ENCODE assay signal across 11 mouse cellular contexts in genomic region chr4:138368498-138369260, GRCm38 (mm10). TPM values are rescaled to one million over a fixed set of nuclear protein-coding genes. Genes with fewer than 3 reads are reported as not detected.
DNase-seq lines count a peak whose midpoint lies in the region; ATAC-seq lines count a peak whose summit lies in the region.
"Had no signal": no experiment of that assay in that cellular context is flagged by ENCODE, and none has a peak within 500 bp of the region (broad histone marks: within the 10 kb centered on the region; RNA-seq: fewer than 3 reads in every experiment).

No protein-coding gene starts in this region.

- H3K9ac ChIP-seq in kidney, embryonic 16.5 days (replicated peaks; ENCODE audit: low read length): no peak overlapping the region
- no peak overlapping the region for H3K9ac ChIP-seq in liver, embryonic 12.5 days

- no peak for ATAC-seq in kidney, embryonic 16.5 days (ENCODE audit: low FRiP score, low TSS enrichment)
- no peak for ATAC-seq in liver, embryonic 12.5 days

- no peaks in the 10 kb centered on the region for H3K9me3 ChIP-seq in kidney, embryonic 16.5 days (ENCODE audit: low read length)
- no peaks in the 10 kb centered on the region for H3K9me3 ChIP-seq in heart, embryonic 10.5 days
- no peaks in the 10 kb centered on the region for H3K9me3 ChIP-seq in liver, embryonic 12.5 days (replicated peaks)

- H3K27me3 ChIP-seq in kidney, embryonic 16.5 days (ENCODE audit: insufficient read depth, low read length): no peaks in the 10 kb centered on the region
- peaks cover 33% of the 10 kb centered on the region for H3K27me3 ChIP-seq in heart, embryonic 10.5 days (ENCODE audit: insufficient read depth, poor library complexity, severe bottlenecking)
- peaks cover 29% of the 10 kb centered on the region for H3K27me3 ChIP-seq in liver, embryonic 12.5 days (replicated peaks)

- H3K4me1 ChIP-seq in kidney, embryonic 16.5 days (ENCODE audit: insufficient read depth, low read length): peaks cover 11% of the 10 kb centered on the region
- H3K4me1 ChIP-seq in brown adipose tissue, adult 24 weeks (ENCODE audit: control insufficient read depth, insufficient read depth, insufficient read length, low read length): peaks cover 6% of the 10 kb centered on the region
- H3K4me1 ChIP-seq in heart, embryonic 10.5 days: peaks cover 15% of the 10 kb centered on the region
- H3K4me1 ChIP-seq in liver, embryonic 12.5 days: peaks cover 27% of the 10 kb centered on the region

- H3K36me3 ChIP-seq in kidney, embryonic 16.5 days (ENCODE audit: insufficient read depth, low read length): no peaks in the 10 kb centered on the region
- no peaks in the 10 kb centered on the region for H3K36me3 ChIP-seq in heart, embryonic 10.5 days
- no peaks in the 10 kb centered on the region for H3K36me3 ChIP-seq in liver, embryonic 12.5 days

- H3K4me3 ChIP-seq in kidney, embryonic 16.5 days (ENCODE audit: low read length): no peak overlapping the region
- H3K4me3 ChIP-seq in brown adipose tissue, adult 24 weeks (ENCODE audit: insufficient read depth, low read depth, low read length): no peak overlapping the region
- H3K4me3 ChIP-seq in heart, embryonic 10.5 days: no peak overlapping the region
- no peak overlapping the region for H3K4me3 ChIP-seq in liver, embryonic 12.5 days

- peak overlapping the region; percentile 39; the same call in 1 of the 2 replicates for H3K27ac ChIP-seq in kidney, embryonic 16.5 days (ENCODE audit: low read length)
- H3K27ac ChIP-seq in brown adipose tissue, adult 24 weeks (replicated peaks; ENCODE audit: low read depth, low read length): peak overlapping the region; percentile 35
- H3K27ac ChIP-seq in heart, embryonic 10.5 days: 0 out of 2 replicates have a peak overlapping the region, but pooled peaks have one; percentile 79
- H3K27ac ChIP-seq in liver, embryonic 12.5 days: no peak overlapping the region
- H3K27ac ChIP-seq: hindbrain, embryonic 14.5 days; left cerebral cortex, adult 2 months had no signal

- peak overlapping the region; percentile 68 for H3K4me2 ChIP-seq in kidney, embryonic 16.5 days (replicated peaks; ENCODE audit: low read depth, low read length)
- H3K4me2 ChIP-seq in liver, embryonic 12.5 days: peak overlapping the region; percentile 75

- no peak for DNase-seq in kidney, postnatal 4 days
- no peak for DNase-seq in heart, embryonic 10.5 days (ENCODE audit: low spot score)
- DNase-seq in Muller cell, postnatal 12 days (ENCODE audit: inconsistent ontology term): no peak
- DNase-seq in left cerebral cortex, adult 9 months (ENCODE audit: low spot score in 2 of 2): no peak
- DNase-seq in embryo, embryonic 10.5 days (ENCODE audit: low spot score): no peak

- 74% methylated on average over 12 of the region's 12 CpGs for whole genome bisulfite sequencing in kidney, embryonic 16.5 days
- 78% methylated on average over 12 of the region's 12 CpGs for WGBS in heart, embryonic 10.5 days
- 33% methylated on average over 12 of the region's 12 CpGs for WGBS in liver, embryonic 12.5 days (ENCODE audit: insufficient replicate concordance)

RNA-seq across cellular contexts. Expression of gene Cda, which starts 0.9 kb away (rescaled TPM):
- polyA plus RNA-seq in kidney, embryonic 16.5 days (2015; fragmentation: Nextera tagmentation; extraction: Ambion mirVana): 24.6 and 27.1 TPM in 2 replicates
- not detected in 2 replicates for polyA plus RNA-seq in brown adipose tissue, adult 24 weeks (2012; ENCODE audit: insufficient read depth, insufficient read length, missing spikeins)
- 4.5 and 5.2 TPM in 2 replicates for polyA plus RNA-seq in heart, embryonic 10.5 days (2016; fragmentation: Nextera tagmentation; extraction: Ambion mirVana)
- 5.1 and 5.8 TPM in 2 replicates for polyA plus RNA-seq in liver, embryonic 12.5 days (2016; fragmentation: Nextera tagmentation; extraction: Ambion mirVana)

RNA-seq across cellular contexts. Expression of gene Fam43b, which starts 27.6 kb away (rescaled TPM):
- polyA plus RNA-seq in kidney, embryonic 16.5 days (2015; fragmentation: Nextera tagmentation; extraction: Ambion mirVana): 0.12 TPM in 1 of 2 replicates, not detected in the other
- polyA plus RNA-seq in brown adipose tissue, adult 24 weeks (2012; ENCODE audit: insufficient read depth, insufficient read length, missing spikeins): not detected in 2 replicates
- polyA plus RNA-seq in heart, embryonic 10.5 days (2016; fragmentation: Nextera tagmentation; extraction: Ambion mirVana): 0.16 TPM in 1 of 2 replicates, not detected in the other
- polyA plus RNA-seq in liver, embryonic 12.5 days (2016; fragmentation: Nextera tagmentation; extraction: Ambion mirVana): not detected in 2 replicates
- polyA plus RNA-seq: neural tube, embryonic 11.5 days had no signal

RNA-seq across cellular contexts. Expression of gene Pink1, which starts 42.6 kb away (rescaled TPM):
- 54.4 and 56.0 TPM in 2 replicates for polyA plus RNA-seq in kidney, embryonic 16.5 days (2015; fragmentation: Nextera tagmentation; extraction: Ambion mirVana)
- polyA plus RNA-seq in brown adipose tissue, adult 24 weeks (2012; ENCODE audit: insufficient read depth, insufficient read length, missing spikeins): 208 and 227 TPM in 2 replicates
- polyA plus RNA-seq in heart, embryonic 10.5 days (2016; fragmentation: Nextera tagmentation; extraction: Ambion mirVana): 27.8 and 42.2 TPM in 2 replicates
- 28.8 and 30.2 TPM in 2 replicates for polyA plus RNA-seq in liver, embryonic 12.5 days (2016; fragmentation: Nextera tagmentation; extraction: Ambion mirVana)
